Mouse (Mus musculus) ovary, adult 18-20 months (tissue): ENCODE results near the gene Cfap100.

ENCODE experiments used
- DNase-seq: peaks from one replicate; pipeline ENCODE4 v3.0.0; 2022; ENCODE audit warnings: low spot score, mixed read lengths

The Cfap100 gene

DNA sequence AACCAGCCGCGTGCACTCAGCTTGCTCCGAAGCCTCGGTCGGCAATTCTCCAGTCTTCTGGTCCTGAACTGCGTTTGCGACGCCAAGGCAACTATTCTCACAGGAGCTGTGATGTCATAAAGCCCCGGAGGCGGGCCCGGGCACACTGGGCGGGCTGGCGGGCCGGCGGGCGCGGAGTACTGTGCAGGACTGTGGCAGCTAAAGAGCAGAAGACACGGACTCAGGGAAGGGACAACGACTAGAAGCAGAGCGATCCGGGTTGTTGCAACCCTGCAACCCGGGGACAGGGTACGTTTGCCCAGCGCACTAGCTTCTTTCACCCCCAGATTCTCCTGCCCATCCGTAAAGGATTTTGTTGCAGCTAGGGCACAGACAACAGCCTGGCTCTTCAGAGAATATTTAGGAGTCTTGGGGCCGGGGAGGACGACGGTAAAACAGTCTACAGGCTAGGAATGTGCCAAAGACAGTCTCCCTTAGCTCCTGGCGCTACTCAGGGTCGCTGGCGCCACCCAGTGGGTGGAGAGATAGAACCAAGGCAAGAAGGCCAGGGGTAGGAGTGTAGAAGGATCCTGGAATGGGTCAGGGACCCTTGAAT lies at the start of gene Cfap100:
Gene Cfap100, minus strand, starts transcription at position 418 of the 595 bp plus-strand sequence.
- peak; percentile 63 for DNase-seq

DNA sequence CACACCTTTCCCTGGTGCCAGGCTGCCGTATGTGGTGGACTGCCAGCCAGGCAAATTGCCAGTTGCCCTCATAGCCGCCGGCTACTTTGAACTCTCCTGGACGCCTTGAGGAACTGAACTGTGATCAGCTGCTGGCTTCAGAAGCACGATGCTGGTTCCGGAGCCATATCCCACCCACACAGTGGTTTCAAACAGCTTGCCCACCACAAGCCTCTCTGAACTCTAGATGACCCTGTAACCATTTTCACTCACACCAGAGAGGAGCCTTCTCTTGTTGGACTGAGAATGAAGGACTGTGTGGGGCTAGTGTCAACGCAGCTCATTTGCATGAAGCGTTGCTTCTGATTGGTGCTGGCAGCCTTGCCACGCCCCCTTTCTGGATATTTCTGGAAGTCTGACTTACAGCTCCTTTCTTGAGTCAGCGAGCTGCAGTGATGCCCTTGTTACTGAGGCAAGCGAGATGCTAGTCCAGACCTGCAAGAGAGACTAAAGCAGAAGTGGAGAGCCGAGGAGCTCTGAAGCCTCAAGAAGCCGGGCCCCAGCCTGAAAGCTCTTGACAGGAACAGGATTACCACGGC lies 48.4 kb upstream of the Cfap100 start:
- DNase-seq: no peak

DNA sequence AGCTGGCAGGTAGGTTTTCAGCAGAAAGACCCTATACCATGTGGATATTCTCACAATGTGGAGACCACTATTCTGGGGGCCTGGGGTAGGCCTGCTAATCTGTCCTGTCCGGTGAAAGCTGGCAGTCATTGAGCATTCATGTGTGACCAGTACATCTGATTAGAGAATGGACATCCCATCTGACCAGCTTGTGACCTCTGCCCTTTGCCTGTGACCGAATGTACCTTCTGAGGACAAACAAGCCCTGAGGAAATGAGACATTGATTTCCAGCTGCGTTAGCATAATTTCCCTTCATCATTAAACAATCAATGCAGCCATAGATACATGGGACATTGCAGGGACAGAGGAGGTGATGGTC lies 47.2 kb upstream of the Cfap100 start:
- DNase-seq: no peak

DNA sequence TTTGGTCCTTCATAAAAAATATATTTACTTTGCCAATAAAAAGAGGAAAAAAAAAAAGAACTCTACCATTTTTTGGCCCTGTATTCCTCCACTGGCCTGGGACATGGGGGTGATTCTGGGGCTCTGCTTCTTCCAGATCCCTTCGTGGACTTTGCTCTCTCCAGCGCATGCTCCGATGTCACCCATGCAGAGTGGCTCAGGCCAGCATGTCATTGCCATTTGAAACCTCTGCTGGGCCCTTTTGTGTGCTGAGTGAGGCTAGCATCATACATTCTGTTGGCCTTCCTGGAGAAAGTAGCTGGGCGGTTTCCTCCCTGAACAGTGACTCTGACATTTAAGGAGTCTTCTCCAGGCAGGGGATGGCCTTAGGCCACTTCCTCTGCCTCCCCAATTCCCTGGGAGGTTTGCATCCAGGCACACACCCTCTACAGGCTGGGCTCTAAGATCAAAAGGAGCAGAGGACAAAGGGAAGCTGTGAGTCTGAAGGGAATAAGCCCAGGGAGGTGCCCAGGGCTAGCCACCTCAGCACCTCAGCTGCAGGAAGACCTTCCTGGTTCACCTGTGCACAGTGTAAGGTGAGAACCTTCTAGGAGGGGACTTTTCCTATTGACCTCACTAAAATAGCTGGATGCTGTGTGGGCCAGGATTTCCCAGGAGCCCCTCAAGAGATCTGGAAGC lies 46.7 kb upstream of the Cfap100 start:
- DNase-seq: no peak

DNA sequence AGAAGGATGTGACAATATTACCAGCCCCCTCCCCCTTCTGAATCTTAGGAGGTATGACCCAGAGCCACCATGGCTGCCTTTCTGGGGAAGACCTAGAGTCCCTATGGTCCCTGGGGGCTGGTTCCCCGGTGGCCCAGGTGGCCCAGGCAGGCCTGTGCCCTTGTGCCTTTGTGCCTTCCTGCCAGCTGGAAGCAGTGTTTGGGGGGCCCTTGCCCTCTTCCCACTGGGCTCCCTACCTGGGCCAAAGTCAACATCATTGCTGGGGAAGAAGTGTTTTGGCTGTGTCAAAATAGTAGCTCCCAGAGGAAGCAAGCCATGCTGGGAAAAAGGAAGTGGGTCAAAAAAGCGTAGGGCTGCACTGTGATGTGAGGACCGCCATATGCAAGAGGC lies 45.8 kb upstream of the Cfap100 start:
- no peak for DNase-seq

DNA sequence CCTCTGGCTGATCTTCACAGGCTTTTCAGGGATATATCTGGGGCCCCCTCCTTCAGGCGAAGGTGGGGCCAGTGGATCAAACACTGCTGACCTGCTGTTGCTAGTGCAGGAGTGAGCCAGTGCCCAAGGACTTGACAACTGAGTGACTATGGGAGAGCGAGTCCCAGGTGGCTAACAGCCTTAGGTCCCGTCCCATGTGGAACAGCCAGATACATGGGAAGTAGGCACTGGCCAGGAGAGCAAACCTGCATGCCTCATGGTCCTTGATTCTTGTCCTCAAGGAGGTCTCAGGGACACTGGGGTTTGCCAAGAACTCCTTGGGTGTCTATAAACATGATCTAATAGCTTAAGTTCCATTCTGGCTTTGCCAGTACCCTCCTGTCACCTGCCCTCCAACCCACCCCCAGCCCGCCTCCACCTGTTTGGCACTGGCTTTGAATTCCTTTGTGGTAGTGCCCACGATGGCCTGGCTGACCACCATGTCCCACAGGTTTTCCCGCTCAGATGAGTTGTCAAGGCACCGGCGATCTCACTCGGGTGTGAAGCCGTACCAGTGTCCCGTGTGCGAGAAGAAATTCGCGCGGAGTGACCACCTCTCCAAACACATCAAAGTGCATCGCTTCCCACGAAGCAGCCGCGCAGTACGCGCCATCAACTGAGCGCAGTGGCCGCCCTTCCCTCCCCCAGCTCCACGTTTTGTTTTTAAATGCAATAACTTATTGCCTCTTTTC lies 45.2 kb upstream of the Cfap100 start:
- no peak for DNase-seq

DNA sequence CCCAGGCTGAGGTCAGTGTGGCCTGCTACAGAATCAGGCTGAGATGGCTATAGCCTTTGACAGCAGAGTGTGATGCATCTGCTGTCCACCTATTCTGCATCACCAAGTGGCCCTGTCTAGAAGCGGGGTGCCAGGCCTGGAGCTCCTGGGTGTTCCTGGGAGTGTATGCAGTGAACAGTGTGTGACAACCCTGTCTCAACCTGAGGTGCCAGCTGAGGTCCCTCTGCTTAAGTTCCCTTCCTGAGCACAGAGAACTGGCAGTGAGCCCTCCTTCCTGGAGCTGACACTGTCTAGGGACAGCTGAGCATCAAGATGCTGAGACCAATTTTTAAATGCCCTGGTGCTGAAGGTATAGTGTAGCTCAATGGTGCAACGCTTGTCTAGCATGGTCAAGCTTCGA lies 44.1 kb upstream of the Cfap100 start:
- no peak for DNase-seq

DNA sequence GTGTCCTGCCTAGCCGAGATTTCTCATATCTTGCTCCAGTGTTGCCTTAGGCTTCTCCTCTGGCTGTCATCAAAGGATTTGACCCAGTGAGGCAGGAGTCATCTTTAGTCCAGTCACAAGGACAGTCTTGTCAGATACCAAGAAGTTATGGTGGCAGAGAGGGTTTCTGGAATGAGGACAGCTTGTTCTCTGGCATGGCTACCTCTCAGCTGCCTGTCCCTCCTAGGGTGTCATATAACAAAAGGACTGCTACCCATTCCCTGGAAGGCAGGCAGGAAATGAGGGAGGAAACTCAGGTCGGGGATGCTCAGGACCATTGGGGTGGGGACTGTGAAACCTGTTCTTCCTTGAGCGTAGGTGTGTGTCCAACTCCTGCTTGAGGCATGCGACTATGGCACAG lies 43.5 kb upstream of the Cfap100 start:
- no peak for DNase-seq

DNA sequence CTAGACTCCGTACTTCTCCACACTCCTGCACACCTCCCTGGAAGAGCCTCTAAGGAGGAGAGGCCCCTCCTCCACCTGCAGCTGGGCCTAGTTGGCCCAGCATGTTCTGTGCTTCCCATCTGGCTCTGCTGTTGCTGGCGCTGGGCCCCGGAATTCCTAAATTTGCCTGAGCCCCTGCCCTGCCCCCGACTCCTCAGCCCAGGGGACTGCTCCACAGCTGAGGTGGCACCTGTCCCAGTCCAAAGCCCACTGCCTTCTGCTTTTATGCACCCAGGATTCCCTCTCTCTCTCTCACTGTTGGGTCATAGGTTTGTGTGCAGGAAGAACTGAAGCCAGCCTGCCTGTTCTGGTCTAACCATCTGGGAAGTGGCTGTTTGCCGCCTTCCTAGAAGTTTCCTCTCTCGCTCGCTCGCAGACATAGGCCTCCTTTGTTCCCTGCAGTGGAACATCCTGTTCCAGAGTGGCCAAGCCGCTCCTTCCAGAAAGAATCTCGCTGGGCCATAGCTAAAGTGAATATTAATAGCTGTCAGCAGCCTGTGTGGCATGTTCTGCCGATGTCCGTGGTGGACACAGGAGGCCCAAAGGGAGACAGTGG lies 42.4 kb upstream of the Cfap100 start:
- DNase-seq: no peak

DNA sequence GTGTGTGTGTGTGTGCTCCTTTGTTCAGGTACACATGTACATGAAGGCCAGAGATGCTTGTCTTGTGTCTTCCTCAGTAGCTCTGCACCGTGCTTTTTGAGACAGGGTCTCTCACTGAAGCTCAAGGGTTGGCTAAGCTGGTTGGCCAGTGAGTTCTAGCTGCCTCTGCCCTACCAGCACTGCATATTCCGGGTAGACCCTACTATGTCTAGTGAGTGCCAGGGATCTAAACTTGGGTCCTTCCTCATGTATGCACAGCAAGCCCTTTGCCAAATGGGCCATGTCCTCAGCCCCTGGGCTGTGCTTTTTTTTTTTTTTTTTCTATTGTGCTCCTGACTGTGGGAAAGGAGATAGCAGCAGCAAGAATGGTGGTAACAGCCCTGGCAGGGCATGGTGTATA lies 41.7 kb upstream of the Cfap100 start:
- no peak for DNase-seq

DNA sequence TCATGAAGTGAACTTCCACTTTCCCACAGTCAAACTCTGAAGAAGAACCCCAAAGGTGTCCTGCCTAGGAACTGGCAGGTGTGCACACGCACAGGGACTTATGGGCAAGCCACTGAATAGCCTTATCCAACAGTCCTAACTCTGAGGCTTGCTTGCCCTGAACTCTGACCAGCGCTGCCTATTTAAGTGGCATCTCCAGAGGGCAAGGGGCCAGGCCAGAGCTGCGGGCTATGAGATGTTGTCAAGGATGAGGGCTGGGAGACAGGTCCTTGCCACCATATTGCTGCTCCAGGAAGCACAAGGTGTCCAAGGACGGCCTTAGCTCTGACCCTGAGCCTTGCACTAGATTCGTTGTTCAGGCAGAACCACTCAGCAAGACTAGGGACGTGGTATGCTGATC lies 40.4 kb upstream of the Cfap100 start:
- no peak for DNase-seq

DNA sequence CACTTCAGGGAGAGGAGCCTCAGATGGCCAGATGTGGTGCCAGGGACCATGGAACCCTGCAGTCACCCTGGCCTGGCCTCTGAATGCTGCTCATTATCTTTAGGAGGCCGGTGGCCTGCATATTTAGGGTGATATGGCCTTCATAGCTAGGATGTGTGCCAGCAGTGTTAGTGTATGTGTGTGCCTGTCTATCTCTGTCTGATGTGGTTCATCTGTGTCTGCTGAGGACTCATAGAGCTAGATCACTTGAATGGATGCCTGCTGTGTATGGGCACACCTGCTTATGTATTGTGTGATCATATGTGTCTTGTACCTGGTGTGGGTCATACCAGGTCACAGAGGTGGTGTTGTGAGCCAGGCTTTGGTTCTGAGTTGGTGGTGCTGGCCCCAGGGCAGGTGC lies 39.6 kb upstream of the Cfap100 start:
- no peak for DNase-seq

DNA sequence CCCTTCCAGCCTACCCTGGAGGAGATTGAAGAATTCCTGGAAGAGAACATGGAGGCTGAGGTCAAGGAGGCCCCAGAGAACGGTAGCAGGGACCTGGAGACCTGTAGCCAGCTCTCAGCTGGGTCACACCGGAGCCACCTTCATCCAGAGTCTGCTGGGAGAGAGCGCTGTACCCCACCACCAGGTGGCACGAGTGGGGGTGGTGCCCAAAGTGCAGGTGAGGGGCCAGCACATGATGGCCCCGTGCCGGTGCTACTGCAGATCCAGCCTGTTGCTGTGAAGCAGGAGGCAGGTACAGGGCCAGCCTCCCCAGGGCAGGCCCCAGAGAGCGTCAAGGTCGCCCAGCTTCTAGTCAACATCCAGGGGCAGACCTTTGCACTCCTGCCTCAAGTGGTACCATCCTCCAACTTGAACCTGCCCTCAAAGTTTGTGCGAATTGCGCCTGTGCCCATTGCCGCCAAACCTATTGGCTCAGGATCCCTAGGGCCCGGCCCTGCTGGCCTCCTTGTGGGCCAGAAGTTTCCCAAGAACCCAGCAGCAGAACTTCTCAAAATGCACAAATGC lies 38.3 kb upstream of the Cfap100 start:
- DNase-seq: no peak

DNA sequence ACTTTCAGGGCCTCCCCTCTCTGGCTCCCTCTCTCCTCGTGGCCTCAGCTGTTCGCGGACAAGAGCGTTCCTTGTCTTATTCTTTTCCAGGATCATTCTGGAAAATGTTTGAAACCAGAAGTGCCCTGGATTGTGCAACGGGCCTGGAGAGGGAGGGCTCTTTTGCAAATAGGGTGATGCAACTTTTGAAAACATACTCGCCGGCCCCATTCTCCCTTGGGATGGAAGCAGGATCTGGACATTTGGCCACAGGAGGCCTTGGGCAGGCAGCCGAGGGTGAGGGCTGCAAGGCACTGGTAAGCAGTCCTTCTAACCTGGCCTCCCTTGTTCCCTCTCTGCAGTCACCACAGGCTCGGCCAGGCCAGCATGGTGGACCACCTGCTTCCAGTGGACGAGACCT lies 37.5 kb upstream of the Cfap100 start:
- peak; percentile 76 for DNase-seq

DNA sequence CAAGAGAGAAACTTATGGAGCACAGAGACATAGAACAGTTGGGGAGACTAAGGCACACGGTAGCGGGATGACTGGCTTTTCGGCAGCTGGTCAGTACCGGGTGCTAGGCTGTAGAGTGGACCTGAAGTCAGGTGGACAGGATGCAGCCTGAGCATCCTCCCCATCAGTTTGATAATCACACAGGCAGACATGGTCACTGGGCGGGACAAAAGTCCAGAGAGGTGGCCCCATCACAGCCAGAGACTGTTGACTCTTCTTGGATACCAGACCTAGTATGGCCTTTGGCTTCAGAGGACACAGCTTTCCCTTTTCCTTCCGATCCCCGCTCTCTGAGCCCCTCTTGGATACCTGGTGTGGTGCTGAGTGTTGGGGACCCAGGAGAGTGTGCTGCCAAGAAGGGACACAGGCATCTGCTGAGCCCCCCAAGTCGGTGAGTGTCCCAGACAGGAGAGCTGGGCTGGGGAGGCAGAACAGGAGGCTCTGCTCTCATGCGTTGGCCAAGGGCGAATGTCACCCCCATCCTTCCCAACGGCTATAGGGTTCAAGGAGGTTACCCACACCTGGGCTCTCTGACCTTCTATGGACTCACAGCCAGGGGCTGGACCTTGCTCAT lies 36.5 kb upstream of the Cfap100 start:
- no peak for DNase-seq

DNA sequence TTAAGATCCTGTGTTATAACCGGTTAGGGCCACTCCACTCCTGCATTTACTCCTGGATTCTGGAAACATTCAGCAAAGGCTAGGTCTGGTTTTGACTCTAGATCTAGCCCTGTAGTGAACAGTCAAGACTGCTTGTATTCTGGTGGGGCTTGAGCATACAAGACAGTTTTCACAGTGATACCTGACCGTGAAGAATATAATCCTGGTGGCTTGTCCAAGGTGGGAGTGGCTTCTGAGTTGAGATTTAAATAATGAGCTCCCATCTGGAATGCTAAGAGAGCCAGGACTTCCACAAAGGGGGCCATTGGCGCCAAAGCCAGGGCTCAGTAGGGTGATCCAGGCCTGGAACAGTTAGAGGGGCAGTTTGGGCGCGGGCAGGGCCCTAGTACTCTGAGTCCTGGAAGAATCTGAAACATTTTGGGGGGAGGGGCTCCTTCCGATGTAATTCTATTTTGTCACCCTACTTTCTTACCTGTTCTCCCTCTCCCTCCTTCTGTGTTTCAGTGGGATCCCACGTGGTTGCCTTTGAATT lies 35.4 kb upstream of the Cfap100 start:
- no peak for DNase-seq

DNA sequence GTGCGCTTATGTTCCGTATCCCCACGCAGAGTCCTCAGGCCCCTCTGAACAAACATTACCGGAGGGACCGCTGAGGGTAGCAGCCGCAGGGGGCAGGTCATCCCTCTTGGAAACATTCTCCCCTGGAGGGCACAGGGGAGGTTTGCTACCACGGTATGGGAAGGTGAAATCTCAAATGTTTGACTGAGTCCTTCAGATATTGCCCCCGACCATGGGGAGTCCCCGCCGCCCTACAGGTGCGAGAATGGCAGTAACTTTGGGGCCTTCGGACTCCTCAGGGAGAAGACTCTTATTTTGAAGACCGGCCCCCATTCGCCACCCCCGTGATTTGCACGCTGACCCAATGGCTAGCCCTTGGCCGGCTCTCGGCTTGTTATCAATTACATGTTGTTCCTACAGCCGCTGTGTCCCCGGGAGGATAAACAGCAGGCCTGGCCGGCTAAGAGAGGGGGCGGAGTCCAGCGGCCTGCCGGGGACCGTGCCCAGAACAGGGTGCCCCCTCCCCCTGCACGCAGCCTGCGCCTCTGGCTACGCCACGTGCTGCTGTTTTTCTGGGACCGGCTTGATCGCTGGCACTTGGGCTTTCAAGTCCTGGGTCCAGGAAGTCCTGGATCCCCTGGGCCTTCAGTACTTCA lies 34.7 kb upstream of the Cfap100 start:
- peak; percentile 97 for DNase-seq

DNA sequence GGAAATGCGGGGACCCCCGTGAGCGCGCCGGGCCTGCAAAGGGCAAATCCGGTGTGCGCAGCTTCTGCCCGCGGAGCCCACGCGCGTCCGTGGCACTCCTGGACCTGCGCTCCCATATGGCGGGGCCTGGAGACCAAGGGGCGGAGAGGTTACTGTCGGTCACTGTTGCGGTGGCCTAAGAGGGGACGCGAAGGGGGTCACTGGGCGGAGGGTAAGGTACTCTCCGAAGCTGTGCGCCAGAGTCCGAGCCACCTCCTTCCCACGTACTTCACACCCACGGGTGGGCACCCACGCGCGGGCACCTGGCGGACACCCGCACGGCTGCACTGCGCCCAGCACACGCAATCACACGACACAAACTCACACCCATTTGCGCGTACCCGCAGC lies 34.2 kb upstream of the Cfap100 start:
- no peak for DNase-seq

DNA sequence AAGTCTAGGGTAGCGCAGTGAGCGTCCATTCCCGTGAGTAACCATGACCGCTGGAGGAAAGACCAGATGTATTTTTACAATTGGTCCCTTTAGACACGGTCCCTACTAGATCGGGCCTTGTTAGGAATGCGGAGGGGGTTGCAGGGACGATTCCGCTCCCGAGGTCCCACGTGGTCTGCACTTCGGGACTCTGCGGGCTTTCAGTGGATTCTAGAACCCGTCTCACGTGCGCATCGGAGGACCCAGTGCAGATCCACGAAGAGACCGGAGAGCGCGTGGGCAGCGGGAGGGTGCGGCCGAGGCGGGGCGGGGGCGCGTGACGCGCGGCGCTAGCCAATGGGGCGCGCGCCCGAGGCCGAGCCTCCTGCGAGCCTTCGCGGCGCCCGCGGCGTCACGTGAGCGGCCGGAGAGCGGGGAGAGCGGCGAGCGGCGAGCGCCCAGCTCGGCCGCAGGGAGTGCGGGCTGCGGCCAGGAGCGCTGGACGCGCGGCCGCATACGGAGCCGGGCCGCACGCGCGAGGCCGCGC lies 33.6 kb upstream of the Cfap100 start, which contains the start of gene Klf15:
Gene Klf15, plus strand, starts transcription at position 396 of the 526 bp plus-strand sequence.
- peak; percentile 75 for DNase-seq

DNA sequence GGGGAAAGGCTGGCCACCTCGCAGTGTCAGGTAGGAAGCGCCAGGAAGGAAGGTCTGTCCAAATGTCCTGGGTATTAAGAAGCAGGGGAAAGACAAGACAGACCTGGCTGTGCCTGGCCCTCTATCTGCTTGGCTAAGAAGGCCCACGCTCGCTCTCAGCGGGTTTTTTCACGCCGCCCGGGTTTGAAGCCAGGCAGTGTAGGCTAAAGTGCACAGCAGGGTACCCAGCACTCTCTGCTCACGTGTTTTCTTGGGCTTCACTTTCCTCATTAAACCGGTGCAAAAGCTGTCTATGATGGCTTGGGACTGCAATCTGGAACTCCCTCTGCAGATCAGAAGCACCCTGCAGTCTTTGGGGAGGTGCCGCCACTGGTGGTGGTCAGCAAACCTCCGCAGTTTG lies 33.2 kb upstream of the Cfap100 start:
- DNase-seq: no peak

DNA sequence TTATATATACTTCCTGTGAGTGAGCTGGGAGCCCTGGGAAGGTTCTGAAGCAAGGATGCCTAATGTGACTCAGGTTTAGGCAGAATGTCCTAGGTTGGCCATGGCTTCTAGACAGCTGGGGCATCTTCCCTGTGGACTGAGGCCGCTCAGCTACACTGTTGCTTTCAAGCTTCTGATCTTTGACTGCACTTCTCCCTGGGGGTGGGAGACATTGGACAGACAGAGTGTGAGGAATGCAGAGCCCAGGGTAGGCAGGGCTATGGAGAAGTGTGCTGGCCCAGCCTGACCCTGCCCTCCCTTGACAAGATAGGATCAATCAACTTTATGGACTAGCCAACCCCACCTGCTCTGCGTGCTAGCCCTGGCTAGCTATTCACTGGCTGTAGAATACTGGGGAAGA lies 32.6 kb upstream of the Cfap100 start:
- no peak for DNase-seq
